Comparison of ENCODE assay signal across 16 mouse cellular contexts in the genomic region with DNA sequence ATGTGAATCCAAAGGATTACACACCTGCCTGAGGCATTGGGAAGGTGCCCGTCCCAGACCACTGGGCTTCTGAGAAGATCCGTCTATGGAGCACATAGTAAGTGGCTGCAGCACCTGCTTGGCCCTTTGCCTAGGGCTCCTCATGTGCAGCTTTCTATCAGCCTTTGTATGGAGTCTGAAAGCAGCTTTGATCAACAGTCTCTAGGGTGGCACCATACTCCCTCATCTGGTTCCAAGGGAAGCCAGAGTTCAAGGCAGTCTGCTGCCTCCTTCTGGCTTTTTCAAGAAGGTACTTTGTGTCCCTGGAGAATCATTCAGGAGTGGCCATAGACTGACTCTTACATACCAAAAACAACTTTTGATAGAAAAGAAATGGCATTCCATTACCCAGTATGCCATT.
DNase-seq lines count a peak whose midpoint lies in the region; ATAC-seq and TF ChIP-seq lines count a peak whose summit lies in the region.
"Had no signal": no experiment of that assay in that cellular context is flagged by ENCODE, and none has a peak within 500 bp of the region (broad histone marks: within the 10 kb centered on the region; RNA-seq: fewer than 3 reads in every experiment).

No protein-coding gene starts in this region.

- DNase-seq in heart, adult 11 months = peak; percentile 79
- DNase-seq in heart, postnatal 10 days = no peak
- DNase-seq in liver, postnatal 0 days = no peak
- no peak for DNase-seq in liver
- peak; percentile 87 for DNase-seq in brain, adult 2 months (ENCODE audit: low read depth, low spot score)
- no peak for DNase-seq in forebrain, embryonic 11.5 days (ENCODE audit: low spot score)
- DNase-seq: cerebellum, adult 8-10 months; gastrocnemius, postnatal 36 days; kidney, postnatal 4 days; thymus, adult 18-20 months had no signal

- H3K27me3 ChIP-seq in liver, postnatal 0 days (ENCODE audit: insufficient read depth, low read length) = no peaks in the 10 kb centered on the region
- no peaks in the 10 kb centered on the region for H3K27me3 ChIP-seq in forebrain, embryonic 11.5 days (ENCODE audit: control insufficient read depth, insufficient read depth, low read length)
- H3K27me3 ChIP-seq: embryonic facial prominence, embryonic 15.5 days; lung, embryonic 15.5 days had no signal

- TF ChIP-seq CTCF in liver, postnatal 0 days (IDR thresholded peaks at IDR 0.05; ENCODE audit: low read depth) = peak; percentile 24

- no peaks in the 10 kb centered on the region for H3K36me3 ChIP-seq in liver, postnatal 0 days (replicated peaks; ENCODE audit: insufficient read depth, low read length)
- no peaks in the 10 kb centered on the region for H3K36me3 ChIP-seq in forebrain, embryonic 11.5 days (ENCODE audit: control insufficient read depth, insufficient read depth, low read length)
- H3K36me3 ChIP-seq: embryonic facial prominence, embryonic 15.5 days; limb, embryonic 12.5 days; lung, embryonic 15.5 days; midbrain, embryonic 10.5 days had no signal

- no peak overlapping the region for H3K4me3 ChIP-seq in liver, postnatal 0 days (ENCODE audit: low read depth, low read length)
- no peak overlapping the region for H3K4me3 ChIP-seq in forebrain, embryonic 11.5 days (ENCODE audit: low read depth, low read length)
- H3K4me3 ChIP-seq: embryonic facial prominence, embryonic 15.5 days; limb, embryonic 12.5 days; lung, embryonic 15.5 days; midbrain, embryonic 10.5 days had no signal

- intact Hi-C loops in heart, postnatal 10 days (cut with DNase I) = loop anchor here (5.0 kb wide), 1 partner anchor 42 kb away; no protein-coding TSS in a partner anchor

- H3K9ac ChIP-seq in liver, postnatal 0 days (replicated peaks) = no peak overlapping the region
- no peak overlapping the region for H3K9ac ChIP-seq in forebrain, embryonic 11.5 days (ENCODE audit: low read length)
- H3K9ac ChIP-seq: embryonic facial prominence, embryonic 15.5 days; limb, embryonic 12.5 days; lung, embryonic 15.5 days had no signal

- 75% methylated on average over 2 of the region's 2 CpGs for WGBS in liver, postnatal 0 days (ENCODE audit: insufficient replicate concordance)
- 89% methylated on average over 2 of the region's 2 CpGs for WGBS in forebrain, embryonic 11.5 days

- no peak for TF ChIP-seq EP300 in liver, postnatal 0 days (IDR thresholded peaks at IDR 0.05; ENCODE audit: low read depth)

- no peaks in the 10 kb centered on the region for H3K9me3 ChIP-seq in liver, postnatal 0 days (ENCODE audit: low read length)
- H3K9me3 ChIP-seq in forebrain, embryonic 11.5 days (ENCODE audit: control insufficient read depth, low read length) = no peaks in the 10 kb centered on the region
- H3K9me3 ChIP-seq: embryonic facial prominence, embryonic 15.5 days; limb, embryonic 12.5 days; lung, embryonic 15.5 days; midbrain, embryonic 10.5 days had no signal

- no peak overlapping the region for H3K4me2 ChIP-seq in liver, postnatal 0 days (ENCODE audit: low read depth, low read length)
- H3K4me2 ChIP-seq in forebrain, embryonic 11.5 days (ENCODE audit: low read depth, low read length, severe bottlenecking) = no peak overlapping the region
- H3K4me2 ChIP-seq: embryonic facial prominence, embryonic 15.5 days; limb, embryonic 12.5 days; lung, embryonic 15.5 days had no signal

- no peaks in the 10 kb centered on the region for H3K4me1 ChIP-seq in liver, postnatal 0 days (ENCODE audit: insufficient read depth)
- H3K4me1 ChIP-seq in forebrain, embryonic 11.5 days (replicated peaks; ENCODE audit: control insufficient read depth, insufficient read depth, low read length) = no peaks in the 10 kb centered on the region; the same call in 1 of the 2 replicates
- H3K4me1 ChIP-seq: embryonic facial prominence, embryonic 15.5 days; lung, embryonic 15.5 days had no signal

- no peak overlapping the region for H3K27ac ChIP-seq in liver, postnatal 0 days (ENCODE audit: low read depth)
- H3K27ac ChIP-seq in forebrain, embryonic 11.5 days (ENCODE audit: low read depth, low read length) = no peak overlapping the region
- H3K27ac ChIP-seq: embryonic facial prominence, embryonic 15.5 days; limb, embryonic 12.5 days; lung, embryonic 15.5 days; midbrain, embryonic 10.5 days had no signal

- no peak for ATAC-seq in liver, postnatal 0 days
- ATAC-seq in megakaryocyte progenitor cell, adult 5-6 weeks (replicated peaks; ENCODE audit: poor library complexity) = 0 out of 2 replicates have a peak, but pooled peaks have one; percentile 34
- ATAC-seq in forebrain, embryonic 11.5 days (replicated peaks; ENCODE audit: low FRiP score) = no peak
- ATAC-seq: forebrain, embryonic 14.5 days had no signal

Comparison
In these comparisons a context has a peak if more than half of its experiments do, and no peak if none do; other contexts are left out.
1. DNase-seq: peak in heart, adult 11 months (single experiment) and brain, adult 2 months (single experiment); none in heart, postnatal 10 days (0 of 2), liver, postnatal 0 days (single experiment), liver (single experiment) and forebrain, embryonic 11.5 days (single experiment).